Mouse (Mus musculus) 3T3-L1 (cell line): ENCODE data around the gene Tnni2.
"Not testable (repeated sequence)": the region's sequence is repeated elsewhere in the genome, so short reads cannot be mapped to it uniquely, and the experiment has no call there.

ENCODE experiments used
- DNase-seq: peaks from one replicate; pipeline ENCODE4 v3.0.0-alpha.2; 2015; ENCODE audit warnings: low read depth, low spot score

Gene Tnni2

DNA sequence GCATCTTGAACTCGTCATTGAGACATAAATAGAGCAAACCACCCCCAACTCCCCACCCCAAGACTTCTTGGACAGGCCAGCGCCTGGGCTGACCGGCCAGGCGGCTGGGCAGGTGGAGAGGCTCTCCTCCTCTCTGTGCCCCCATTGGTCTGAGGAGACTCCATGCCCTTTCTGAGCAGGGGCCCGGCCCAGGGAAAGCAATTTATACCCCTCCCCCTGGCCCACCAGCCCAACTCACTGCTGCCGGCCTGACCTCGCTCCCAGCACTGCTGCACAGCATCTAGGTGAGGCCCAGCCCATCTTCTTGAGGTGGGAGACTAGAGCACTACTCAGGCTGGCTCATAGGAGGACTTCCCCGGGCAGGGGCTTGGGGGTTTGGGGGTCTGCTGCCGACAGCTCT lies at the start of gene Tnni2:
Gene Tnni2 (plus strand): TSS at position 224 of the 400 bp plus-strand sequence.
- no peak for DNase-seq

GRCm38 (mm10) chr7:142393191-142393590 lies 48.4 kb upstream of the Tnni2 start:
- DNase-seq, result peak; percentile 91

DNA sequence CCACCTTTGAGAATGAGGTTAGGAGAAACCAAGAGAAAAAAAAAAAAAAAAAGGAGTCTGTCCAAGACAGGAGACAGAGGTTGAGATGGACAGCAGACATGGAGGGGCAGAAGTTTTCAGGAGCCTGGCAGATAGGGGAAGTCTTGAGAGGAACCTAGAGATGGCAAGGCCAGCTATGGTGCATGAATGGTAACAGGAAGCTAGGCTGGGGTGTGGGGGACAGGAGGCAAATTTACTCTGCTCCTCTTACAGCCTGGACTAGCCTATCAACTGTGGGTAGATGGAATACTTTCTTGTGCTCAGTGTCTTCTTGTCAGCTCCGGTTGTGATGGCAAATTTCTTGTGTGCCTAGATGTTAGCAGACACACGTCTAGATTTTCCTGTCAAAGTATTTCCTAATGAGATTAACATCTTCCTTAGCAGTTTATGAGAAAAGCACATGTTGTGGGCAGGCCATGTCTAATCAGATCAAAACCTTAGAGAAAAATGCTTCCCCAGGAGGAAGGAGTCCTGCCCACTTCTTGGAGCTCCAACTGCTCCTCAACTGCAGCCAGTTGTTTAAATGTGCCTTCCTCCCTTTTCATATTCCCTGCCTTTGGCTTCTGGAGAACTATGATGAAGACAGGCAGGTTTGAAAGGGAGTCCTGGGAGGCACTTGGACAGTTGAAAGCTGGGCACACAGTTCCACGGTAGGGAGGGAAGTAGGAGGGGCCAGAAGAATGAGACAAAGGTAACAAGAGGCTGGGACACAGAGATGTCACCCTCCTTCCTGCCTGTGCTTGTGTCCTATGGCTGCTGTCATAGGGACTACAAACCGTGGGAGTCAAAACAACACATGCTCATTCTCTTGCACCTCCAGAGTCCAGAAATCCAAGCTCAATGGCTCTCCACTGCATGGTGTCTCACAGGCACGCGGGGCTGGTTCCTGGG lies 47.1 kb upstream of the Tnni2 start:
- no peak for DNase-seq

- DNase-seq, result no peak
Measured at GRCm38 (mm10) chr7:142395472-142395871, 46.1 kb upstream of the Tnni2 start.

DNA sequence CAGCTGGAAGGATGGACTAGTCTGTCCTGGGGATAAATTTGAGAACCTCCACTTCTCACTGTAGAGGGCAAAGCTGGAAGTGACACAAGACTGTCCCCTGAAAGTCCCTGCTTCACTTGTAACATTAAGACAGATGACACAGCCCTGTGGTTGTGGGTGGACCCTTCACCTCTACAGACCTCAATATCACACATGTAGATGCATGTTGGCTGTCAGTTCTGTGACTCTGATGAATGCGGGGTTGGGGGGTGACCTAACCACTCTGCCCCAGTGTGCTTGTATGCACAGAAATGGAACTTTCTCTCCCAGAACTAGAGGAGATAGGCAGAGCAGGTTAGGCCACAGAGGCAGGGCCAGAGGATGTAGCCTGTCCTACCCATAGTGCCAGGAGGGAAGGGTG lies 45.0 kb upstream of the Tnni2 start:
- DNase-seq, result no peak

GRCm38 (mm10) chr7:142398052-142398451 lies 43.6 kb upstream of the Tnni2 start:
- DNase-seq, result peak; percentile 32

DNA sequence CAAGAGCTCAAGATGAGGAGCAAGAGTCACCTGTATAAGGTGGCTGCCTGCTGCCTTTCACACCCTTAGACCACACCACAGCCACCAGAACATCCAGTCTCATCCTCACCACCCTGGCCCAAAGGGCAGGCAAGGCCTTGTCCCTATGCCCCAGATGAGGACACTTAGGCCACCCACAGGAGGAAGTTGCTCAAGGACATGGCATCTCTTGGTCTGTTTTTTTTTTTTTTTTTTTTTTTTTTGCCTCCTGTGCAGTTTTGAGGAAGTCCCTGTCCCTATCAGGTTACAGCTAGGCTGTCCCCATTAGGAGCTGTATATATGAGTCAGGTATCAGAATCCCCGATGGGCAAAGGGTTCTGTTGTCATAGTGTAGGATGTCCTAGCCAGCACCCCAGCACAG lies 42.4 kb upstream of the Tnni2 start:
- DNase-seq, result no peak

- no peak for DNase-seq
Measured at GRCm38 (mm10) chr7:142400112-142400749, 41.4 kb upstream of the Tnni2 start.

DNA sequence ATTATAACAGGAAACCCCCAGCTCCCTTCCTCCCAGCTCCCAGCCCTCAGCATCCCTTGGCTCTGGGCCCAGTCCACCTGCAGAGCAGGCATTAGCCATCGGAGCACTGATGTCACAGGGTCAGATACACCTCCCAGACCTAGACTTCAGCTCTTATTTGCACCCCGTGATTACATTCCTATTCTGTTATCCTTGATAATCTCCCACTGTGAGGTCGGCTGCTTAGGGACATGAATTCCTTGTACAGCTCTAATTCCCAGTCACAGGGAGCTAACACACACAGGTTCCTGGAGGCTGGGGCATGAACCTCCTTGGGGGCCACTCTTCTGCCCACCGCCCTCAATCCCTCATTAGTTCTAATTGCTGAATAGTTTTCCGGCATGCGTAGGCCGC lies 40.9 kb upstream of the Tnni2 start:
- no peak for DNase-seq

DNA sequence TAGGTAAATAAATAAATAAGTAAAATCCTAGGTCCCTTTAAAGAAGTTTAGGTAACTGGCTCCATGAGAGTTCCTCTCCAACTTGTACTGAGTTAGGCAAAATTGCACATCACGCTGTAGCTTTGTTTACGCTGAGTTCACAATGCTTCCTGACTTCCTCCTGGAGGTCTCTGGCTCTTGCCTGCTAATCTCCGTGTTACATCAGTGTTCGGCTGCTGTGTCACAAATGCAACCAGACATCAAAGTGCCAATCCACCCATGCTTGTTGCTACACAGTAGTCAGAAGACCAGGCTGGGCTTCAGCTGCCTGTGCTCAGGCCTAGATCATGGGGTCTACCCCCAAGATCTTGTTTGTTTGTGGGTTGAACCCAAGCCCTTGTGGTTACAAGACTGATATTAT lies 38.0 kb upstream of the Tnni2 start:
- DNase-seq, result no peak

- DNase-seq, result not testable (repeated sequence)
Measured at GRCm38 (mm10) chr7:142405134-142405533, 36.5 kb upstream of the Tnni2 start.

DNA sequence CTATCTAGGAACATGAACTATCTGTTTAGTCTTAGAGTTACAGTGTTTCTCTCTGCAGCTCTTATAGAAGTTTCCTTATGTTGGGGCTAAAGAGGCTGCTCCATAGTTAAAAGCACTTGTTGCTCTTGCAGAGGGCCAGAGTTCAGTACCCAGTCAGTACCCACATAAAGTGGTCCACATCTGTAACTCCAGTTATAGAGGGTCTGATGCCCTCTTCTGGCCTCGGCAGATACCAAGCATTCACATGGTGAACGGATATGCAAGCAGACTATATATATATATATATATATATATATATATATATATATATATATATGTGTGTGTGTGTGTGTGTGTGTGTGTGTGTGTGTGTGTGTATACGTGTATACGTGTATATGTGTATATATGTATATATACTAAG lies 33.7 kb upstream of the Tnni2 start:
- no peak for DNase-seq

- DNase-seq, result no peak
Measured at GRCm38 (mm10) chr7:142408686-142409085, 32.9 kb upstream of the Tnni2 start.

DNA sequence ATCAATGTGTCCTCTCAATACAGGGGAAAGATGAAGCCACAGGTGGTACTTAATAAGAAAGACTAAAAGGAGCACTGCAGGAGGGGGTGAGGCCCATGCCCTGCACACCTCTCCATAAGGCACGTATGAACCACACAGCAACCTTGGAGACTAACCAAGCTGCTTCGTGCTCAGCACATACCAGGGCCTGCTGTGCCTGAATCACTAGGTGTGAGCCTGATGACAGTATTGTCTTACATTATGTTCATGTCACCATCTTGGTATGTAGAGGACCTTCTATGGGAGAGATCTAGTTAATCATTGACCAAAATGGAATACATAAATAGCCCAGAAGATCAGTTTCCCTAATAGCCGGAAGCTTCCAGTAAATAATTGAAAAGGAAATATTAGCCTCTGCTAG lies 32.0 kb upstream of the Tnni2 start:
- DNase-seq, result no peak

DNA sequence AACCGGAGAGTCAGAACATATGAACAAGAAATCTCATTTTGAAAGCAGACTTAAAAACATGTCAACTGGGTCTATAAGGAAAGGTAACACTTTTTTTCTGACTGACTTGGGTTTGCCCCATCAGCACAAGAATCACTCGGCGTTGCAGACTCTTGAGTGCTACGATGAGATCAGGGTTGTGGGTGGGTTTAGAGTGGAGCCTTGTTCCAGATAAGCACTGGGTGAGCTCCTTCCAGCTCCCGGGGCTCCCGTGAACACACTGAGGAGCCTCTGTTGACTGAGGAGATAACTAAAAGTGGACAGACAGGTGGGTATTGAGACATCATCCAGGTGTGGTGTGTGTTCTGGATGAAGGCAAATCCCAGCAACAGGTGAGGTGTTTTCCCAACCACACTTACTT lies 28.3 kb upstream of the Tnni2 start:
- no peak for DNase-seq

DNA sequence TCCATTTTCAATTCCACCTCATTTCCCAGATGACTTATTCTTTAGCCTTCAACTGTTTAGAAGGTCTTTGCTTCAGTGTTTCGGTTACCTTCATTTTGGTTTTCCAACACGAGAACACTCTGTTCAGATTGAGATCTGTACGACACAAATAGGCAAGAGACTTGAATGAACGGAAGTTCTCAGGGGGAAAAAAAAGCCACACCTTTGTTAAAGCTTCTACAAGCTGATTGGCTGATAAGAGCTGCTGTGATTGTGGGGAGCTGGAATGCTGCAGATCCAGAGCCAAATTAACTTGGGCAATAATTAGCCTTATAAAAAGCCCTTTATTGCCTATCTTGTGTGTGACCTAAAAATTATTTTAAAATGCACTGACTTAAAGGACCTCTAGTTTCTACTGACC lies 26.3 kb upstream of the Tnni2 start:
- DNase-seq, result no peak

DNA sequence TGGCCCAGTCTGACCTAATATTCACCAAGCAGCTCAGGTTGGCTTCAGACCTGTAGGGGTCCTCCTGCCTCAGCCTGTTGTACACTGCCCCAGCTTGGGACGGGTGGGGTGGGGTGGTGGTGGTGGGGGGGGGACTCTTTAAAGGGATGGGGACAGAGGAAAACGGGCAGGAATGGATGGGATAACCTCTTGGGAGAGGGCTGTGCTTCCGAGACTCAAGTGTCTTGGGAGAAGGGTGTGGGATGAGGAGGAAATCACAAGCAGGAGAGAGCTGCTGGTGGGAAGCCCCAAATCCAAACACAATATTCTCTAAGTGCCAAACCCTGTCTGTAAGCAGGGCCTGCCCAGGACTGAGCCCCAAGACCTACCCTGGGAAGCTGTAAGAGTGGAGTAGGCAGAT lies 25.4 kb upstream of the Tnni2 start:
- DNase-seq, result no peak

- DNase-seq, result no peak
Measured at GRCm38 (mm10) chr7:142418027-142418426, 23.6 kb upstream of the Tnni2 start.

- no peak for DNase-seq
Measured at GRCm38 (mm10) chr7:142418679-142419078, 22.9 kb upstream of the Tnni2 start.

- no peak for DNase-seq
Measured at GRCm38 (mm10) chr7:142419887-142420286, 21.7 kb upstream of the Tnni2 start.

DNA sequence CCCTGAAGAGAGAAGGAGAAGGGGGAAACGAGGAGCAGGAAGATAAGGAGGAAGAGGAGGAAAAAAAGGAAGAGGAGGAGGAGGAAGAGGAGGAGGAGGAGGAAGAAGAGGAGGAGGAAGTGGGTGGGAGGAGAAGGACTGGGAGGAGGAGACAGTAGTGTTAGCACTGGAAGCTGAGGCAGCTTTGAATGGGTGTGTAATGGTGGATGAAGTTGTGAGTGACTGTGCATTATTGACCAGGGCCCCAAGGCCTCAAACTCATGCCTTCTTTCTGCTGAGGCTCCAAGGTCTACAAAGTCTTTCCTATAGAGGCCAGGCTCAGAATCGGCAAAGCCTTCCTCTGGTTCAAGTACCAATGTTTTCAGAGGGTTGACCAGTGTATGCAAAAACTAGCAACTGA lies 19.8 kb upstream of the Tnni2 start:
- DNase-seq, result no peak

GRCm38 (mm10) chr7:142425641-142426213 lies 15.9 kb upstream of the Tnni2 start:
- DNase-seq, result no peak

DNA sequence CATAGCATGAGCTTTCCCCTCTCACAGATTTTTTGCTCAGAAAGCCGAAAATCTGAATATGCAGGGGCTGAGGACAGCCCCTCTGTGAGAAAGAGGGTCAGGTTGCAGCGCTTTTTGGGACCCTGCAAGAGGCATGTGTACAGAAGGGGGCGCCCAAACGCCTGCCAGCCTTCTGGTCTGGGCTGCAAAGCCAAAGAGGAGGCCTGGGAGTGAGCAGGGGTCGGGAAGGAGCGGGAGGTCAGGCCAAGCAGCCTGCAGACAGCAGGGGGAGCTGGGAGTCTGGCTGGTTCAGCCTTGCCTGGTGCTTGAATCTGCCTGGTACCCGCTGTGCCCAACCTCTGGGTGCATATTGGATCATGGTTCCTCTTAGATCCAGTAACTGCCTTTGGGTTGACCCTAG lies 13.4 kb upstream of the Tnni2 start:
- no peak for DNase-seq
